Comparison of ENCODE assay signal across 9 mouse cellular contexts in genomic region chr3:142063536-142064226, GRCm38 (mm10).
DNase-seq lines count a peak whose midpoint lies in the region; ATAC-seq and TF ChIP-seq lines count a peak whose summit lies in the region.
"Had no signal": no experiment of that assay in that cellular context is flagged by ENCODE, and none has a peak within 500 bp of the region (broad histone marks: within the 10 kb centered on the region; RNA-seq: fewer than 3 reads in every experiment).

No protein-coding gene starts in this region.

- TF ChIP-seq POLR2A in limb, embryonic 14.5 days (IDR thresholded peaks at IDR 0.05; ENCODE audit: borderline replicate concordance, extremely low read depth, insufficient read depth, insufficient read length) = no peak

- H3K27ac ChIP-seq in liver, embryonic 11.5 days (ENCODE audit: low read depth, low read length) = no peak overlapping the region
- no peak overlapping the region for H3K27ac ChIP-seq in liver, embryonic 12.5 days
- 0 out of 2 replicates have a peak overlapping the region, but pooled peaks have one; percentile 46 for H3K27ac ChIP-seq in limb, embryonic 14.5 days (replicated peaks; ENCODE audit: low read depth, low read length)
- H3K27ac ChIP-seq in heart, embryonic 11.5 days (ENCODE audit: low read depth, low read length) = no peak overlapping the region
- H3K27ac ChIP-seq: macrophage had no signal

- no peaks in the 10 kb centered on the region for H3K36me3 ChIP-seq in liver, embryonic 11.5 days (ENCODE audit: control insufficient read depth, insufficient read depth, low read length)
- no peaks in the 10 kb centered on the region for H3K36me3 ChIP-seq in liver, embryonic 12.5 days
- H3K36me3 ChIP-seq in limb, embryonic 14.5 days (ENCODE audit: control insufficient read depth, insufficient read depth, low read length) = no peaks in the 10 kb centered on the region
- H3K36me3 ChIP-seq in heart, embryonic 11.5 days (ENCODE audit: control insufficient read depth, insufficient read depth, low read length) = no peaks in the 10 kb centered on the region

- DNase-seq in liver, embryonic 11.5 days (ENCODE audit: low spot score) = no peak
- DNase-seq in limb, embryonic 14.5 days (ENCODE audit: low spot score) = peak; percentile 66
- peak; percentile 68 for DNase-seq in retina, embryonic 14.5 days (ENCODE audit: low spot score)
- no peak for DNase-seq in frontal cortex, postnatal 14 days (ENCODE audit: low spot score in 2 of 2)
- DNase-seq in heart, adult 11 months = no peak

- H3K9ac ChIP-seq in liver, embryonic 11.5 days (ENCODE audit: low read depth, low read length) = no peak overlapping the region
- H3K9ac ChIP-seq in liver, embryonic 12.5 days = no peak overlapping the region
- H3K9ac ChIP-seq in limb, embryonic 14.5 days (ENCODE audit: low read depth, low read length, severe bottlenecking) = no peak overlapping the region
- no peak overlapping the region for H3K9ac ChIP-seq in heart, embryonic 11.5 days (ENCODE audit: low read depth, low read length)

- H3K4me1 ChIP-seq in liver, embryonic 11.5 days (replicated peaks; ENCODE audit: control insufficient read depth, insufficient read depth, low read length) = no peaks in the 10 kb centered on the region
- H3K4me1 ChIP-seq in liver, embryonic 12.5 days = no peaks in the 10 kb centered on the region
- H3K4me1 ChIP-seq in limb, embryonic 14.5 days (ENCODE audit: control insufficient read depth, insufficient read depth, low read length) = peaks cover 22% of the 10 kb centered on the region
- H3K4me1 ChIP-seq in heart, embryonic 11.5 days (ENCODE audit: control insufficient read depth, insufficient read depth, low read length) = no peaks in the 10 kb centered on the region

- 0 out of 2 replicates have a peak, but pooled peaks have one; percentile 31 for ATAC-seq in liver, embryonic 11.5 days (replicated peaks; ENCODE audit: low FRiP score)
- ATAC-seq in liver, embryonic 12.5 days = no peak
- ATAC-seq in granulocyte monocyte progenitor cell, adult 5-6 weeks (replicated peaks; ENCODE audit: poor library complexity, severe bottlenecking) = peak; percentile 42; the same call in 1 of the 2 replicates
- ATAC-seq in limb, embryonic 14.5 days (ENCODE audit: low FRiP score, low read depth) = peak; percentile 78
- ATAC-seq in heart, embryonic 11.5 days (replicated peaks; ENCODE audit: insufficient number of reproducible peaks, low FRiP score, low TSS enrichment) = no peak

- H3K4me2 ChIP-seq in liver, embryonic 11.5 days = no peak overlapping the region
- no peak overlapping the region for H3K4me2 ChIP-seq in liver, embryonic 12.5 days
- H3K4me2 ChIP-seq in limb, embryonic 14.5 days (replicated peaks; ENCODE audit: low read depth, low read length, severe bottlenecking) = no peak overlapping the region
- no peak overlapping the region for H3K4me2 ChIP-seq in heart, embryonic 11.5 days

- no peak overlapping the region for H3K4me3 ChIP-seq in liver, embryonic 11.5 days (ENCODE audit: low read depth, low read length)
- H3K4me3 ChIP-seq in liver, embryonic 12.5 days = no peak overlapping the region
- no peak overlapping the region for H3K4me3 ChIP-seq in limb, embryonic 14.5 days (replicated peaks; ENCODE audit: low read length)
- H3K4me3 ChIP-seq in heart, embryonic 11.5 days (ENCODE audit: low read depth, low read length) = no peak overlapping the region

- 60% methylated on average over 12 of the region's 12 CpGs for WGBS in liver, embryonic 11.5 days
- WGBS in liver, embryonic 12.5 days (ENCODE audit: insufficient replicate concordance) = 57% methylated on average over 12 of the region's 12 CpGs
- WGBS in limb, embryonic 14.5 days = 19% methylated on average over 12 of the region's 12 CpGs
- 56% methylated on average over 12 of the region's 12 CpGs for whole genome bisulfite sequencing in heart, embryonic 11.5 days (ENCODE audit: insufficient replicate concordance)

- H3K9me3 ChIP-seq in liver, embryonic 11.5 days (ENCODE audit: control insufficient read depth, low read length) = no peaks in the 10 kb centered on the region
- H3K9me3 ChIP-seq in liver, embryonic 12.5 days (replicated peaks) = no peaks in the 10 kb centered on the region
- no peaks in the 10 kb centered on the region for H3K9me3 ChIP-seq in limb, embryonic 14.5 days (ENCODE audit: control insufficient read depth, low read length)
- no peaks in the 10 kb centered on the region for H3K9me3 ChIP-seq in heart, embryonic 11.5 days (replicated peaks; ENCODE audit: control insufficient read depth, low read length)

- no peaks in the 10 kb centered on the region for H3K27me3 ChIP-seq in liver, embryonic 11.5 days (replicated peaks; ENCODE audit: control insufficient read depth, insufficient read depth, low read length)
- no peaks in the 10 kb centered on the region for H3K27me3 ChIP-seq in liver, embryonic 12.5 days (replicated peaks)
- no peaks in the 10 kb centered on the region for H3K27me3 ChIP-seq in limb, embryonic 14.5 days (ENCODE audit: control insufficient read depth, insufficient read depth, low read length)
- no peaks in the 10 kb centered on the region for H3K27me3 ChIP-seq in heart, embryonic 11.5 days (ENCODE audit: control insufficient read depth, insufficient read depth, low read length)

Comparison
In these comparisons a context has a peak if more than half of its experiments do, and no peak if none do; other contexts are left out.
1. ATAC-seq: peak in liver, embryonic 11.5 days (single experiment), granulocyte monocyte progenitor cell, adult 5-6 weeks (single experiment) and limb, embryonic 14.5 days (single experiment); none in liver, embryonic 12.5 days (single experiment) and heart, embryonic 11.5 days (single experiment).
2. DNase-seq: peak in limb, embryonic 14.5 days (single experiment) and retina, embryonic 14.5 days (single experiment); none in liver, embryonic 11.5 days (single experiment), frontal cortex, postnatal 14 days (0 of 2) and heart, adult 11 months (single experiment).